Mouse (Mus musculus) megakaryocyte, embryonic 14.5 days (primary cell): ENCODE data around the gene Pik3ap1. TPM values are rescaled to one million over a fixed set of nuclear protein-coding genes. Genes with fewer than 3 reads are reported as not detected.

Source experiments
- H3K27me3 ChIP-seq: replicated peaks from 2 replicates; pipeline ENCODE3; 2012; ENCODE audit warnings: inconsistent platforms
- H3K36me3 ChIP-seq: replicated peaks from 2 replicates; pipeline ENCODE3; 2012; ENCODE audit warnings: low read length, inconsistent platforms, mixed read lengths
- H3K4me1 ChIP-seq: 2 replicates; pipeline ENCODE4 v1.6.1; 2012; ENCODE audit warnings: inconsistent platforms
- H3K4me3 ChIP-seq: replicated peaks from 2 replicates; pipeline ENCODE3; 2012; ENCODE audit warnings: moderate library complexity, mild to moderate bottlenecking, inconsistent platforms
- H3K9me3 ChIP-seq: 2 replicates; pipeline ENCODE4 v1.6.1; 2012; ENCODE audit warnings: inconsistent platforms
- FLI1 ChIP-seq: IDR thresholded peaks from 2 replicates; pipeline ENCODE4 v1.6.1; 2012; ENCODE audit warnings: low read length, inconsistent platforms, mixed read lengths
- GATA1 ChIP-seq: IDR thresholded peaks from 3 replicates; pipeline ENCODE4 v1.6.1; 2012; ENCODE audit warnings: mixed read lengths, low read length, inconsistent platforms, borderline replicate concordance
- polyA plus RNA-seq: library from polyadenylated mRNA; stranded (reverse); fragments of >175 nt; gene quantifications from 2 replicates; pipeline ENCODE4 v1.2.3, GENCODE M21; 2012; ENCODE audit warnings: low replicate concordance; ENCODE audit not compliant: insufficient read depth

The Pik3ap1 gene
- polyA plus RNA-seq, 1 experiment, result 6.5 TPM

- H3K4me1 ChIP-seq, result peaks cover 37% of the 10 kb centered on the region
- H3K27me3 ChIP-seq, result peaks cover 17% of the 10 kb centered on the region
- H3K4me3 ChIP-seq, result no peak overlapping the region
- no peak for TF ChIP-seq FLI1
- no peak for TF ChIP-seq GATA1
- H3K36me3 ChIP-seq, result no peaks in the 10 kb centered on the region
- no peaks in the 10 kb centered on the region for H3K9me3 ChIP-seq
Measured at GRCm38 (mm10) chr19:41388242-41388641, 3.3 kb upstream of the Pik3ap1 start.

GRCm38 (mm10) chr19:41387262-41387661 is 2.4 kb upstream of the Pik3ap1 start:
- H3K27me3 ChIP-seq, result peaks cover 21% of the 10 kb centered on the region

GRCm38 (mm10) chr19:41384406-41384851 is 473 bp downstream of the Pik3ap1 start:
- TF ChIP-seq FLI1, result no peak
- TF ChIP-seq GATA1, result no peak
- Histone ChIP-seq H3K4me1 (peaks cover 55% of the 10 kb centered on the region), H3K4me3 (peak overlapping the region; percentile 96), H3K9me3 (no peaks in the 10 kb centered on the region), H3K27me3 (peaks cover 21% of the 10 kb centered on the region), H3K36me3 (peaks cover 2% of the 10 kb centered on the region)

More at GRCm38 (mm10) chr19:41387262-41387661, 2.4 kb upstream of the Pik3ap1 start:
- TF ChIP-seq GATA1 (no peak), FLI1 (no peak)
- Histone ChIP-seq H3K4me3 (no peak overlapping the region), H3K36me3 (no peaks in the 10 kb centered on the region), H3K4me1 (peaks cover 46% of the 10 kb centered on the region), H3K9me3 (no peaks in the 10 kb centered on the region)

- no peak for TF ChIP-seq GATA1
- TF ChIP-seq FLI1, result no peak
- Histone ChIP-seq H3K27me3 (peaks cover 21% of the 10 kb centered on the region), H3K4me3 (peak overlapping the region; percentile 96), H3K9me3 (no peaks in the 10 kb centered on the region), H3K4me1 (peaks cover 49% of the 10 kb centered on the region), H3K36me3 (peaks cover 4% of the 10 kb centered on the region)
Measured at GRCm38 (mm10) chr19:41382391-41382978, 2.4 kb downstream of the Pik3ap1 start.

GRCm38 (mm10) chr19:41381581-41382239 is 3.2 kb downstream of the Pik3ap1 start:
- TF ChIP-seq GATA1 (no peak), FLI1 (no peak)
- Histone ChIP-seq H3K4me1 (peaks cover 55% of the 10 kb centered on the region), H3K9me3 (no peaks in the 10 kb centered on the region), H3K36me3 (peaks cover 7% of the 10 kb centered on the region), H3K27me3 (peaks cover 20% of the 10 kb centered on the region), H3K4me3 (peak overlapping the region; percentile 65)

GRCm38 (mm10) chr19:41379195-41379594 is 5.7 kb downstream of the Pik3ap1 start:
- Histone ChIP-seq H3K4me1 (peaks cover 45% of the 10 kb centered on the region), H3K36me3 (peaks cover 31% of the 10 kb centered on the region), H3K4me3 (no peak overlapping the region), H3K27me3 (peaks cover 12% of the 10 kb centered on the region), H3K9me3 (peaks cover 6% of the 10 kb centered on the region)
- TF ChIP-seq FLI1, result no peak
- TF ChIP-seq GATA1, result no peak

- TF ChIP-seq FLI1, result no peak
- no peak for TF ChIP-seq GATA1
- Histone ChIP-seq H3K4me1 (peaks cover 25% of the 10 kb centered on the region), H3K27me3 (peaks cover 4% of the 10 kb centered on the region), H3K4me3 (no peak overlapping the region), H3K9me3 (peaks cover 7% of the 10 kb centered on the region), H3K36me3 (peaks cover 47% of the 10 kb centered on the region)
Measured at GRCm38 (mm10) chr19:41375791-41376190, 9.1 kb downstream of the Pik3ap1 start.

GRCm38 (mm10) chr19:41375096-41375495 is 9.8 kb downstream of the Pik3ap1 start:
- peaks cover 48% of the 10 kb centered on the region for H3K36me3 ChIP-seq
- no peak for TF ChIP-seq FLI1
- no peak for TF ChIP-seq GATA1
- H3K4me1 ChIP-seq, result peaks cover 30% of the 10 kb centered on the region
- peaks cover 7% of the 10 kb centered on the region for H3K9me3 ChIP-seq
- H3K4me3 ChIP-seq, result no peak overlapping the region
- H3K27me3 ChIP-seq, result peaks cover 4% of the 10 kb centered on the region

- H3K4me3 ChIP-seq, result no peak overlapping the region
- no peak for TF ChIP-seq FLI1
- TF ChIP-seq GATA1, result no peak
- peaks cover 34% of the 10 kb centered on the region for H3K4me1 ChIP-seq
- peaks cover 51% of the 10 kb centered on the region for H3K36me3 ChIP-seq
- peaks cover 4% of the 10 kb centered on the region for H3K27me3 ChIP-seq
- H3K9me3 ChIP-seq, result peaks cover 7% of the 10 kb centered on the region
Measured at GRCm38 (mm10) chr19:41374658-41375057, 10.2 kb downstream of the Pik3ap1 start.

- Histone ChIP-seq H3K36me3 (peaks cover 55% of the 10 kb centered on the region), H3K4me3 (no peak overlapping the region), H3K27me3 (peaks cover 4% of the 10 kb centered on the region), H3K9me3 (peaks cover 7% of the 10 kb centered on the region), H3K4me1 (peaks cover 50% of the 10 kb centered on the region)
- TF ChIP-seq GATA1, result no peak
- no peak for TF ChIP-seq FLI1
Measured at GRCm38 (mm10) chr19:41372322-41372721, 12.6 kb downstream of the Pik3ap1 start.
